Mouse (Mus musculus): ENCODE measurements around the gene Bcl10.

DNA sequence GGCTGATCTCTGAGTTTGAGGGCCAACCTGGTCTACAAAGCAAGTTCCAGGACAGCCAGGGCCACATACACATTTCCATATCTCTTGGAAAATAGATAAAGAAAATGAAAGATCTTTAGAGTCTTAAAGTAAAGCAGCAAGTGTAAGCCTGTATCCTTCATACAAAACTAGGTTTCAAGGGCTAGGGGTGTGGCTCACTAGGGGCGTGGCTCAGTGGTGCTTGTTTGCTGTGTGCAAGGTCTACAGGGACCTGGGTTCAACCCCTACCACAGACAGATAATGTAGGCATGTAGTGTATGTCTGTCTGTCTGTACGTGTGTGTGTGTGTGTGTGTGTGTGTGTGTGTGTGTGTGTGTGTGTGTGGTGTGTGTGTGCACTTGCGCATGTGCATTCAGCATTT, 23.3 kb downstream of the Bcl10 start:
- no peak for TF ChIP-seq POLR2A (IDR thresholded peaks at IDR 0.05; ENCODE audit: insufficient read depth, low read depth, low read length)
- TF ChIP-seq CTCF (IDR thresholded peaks at IDR 0.05; ENCODE audit: insufficient read depth, low read depth, low read length): no peak

All from olfactory bulb, adult 2 months (tissue).